Mouse (Mus musculus): ENCODE measurements at regions not wholly inside any gene's neighbourhood (a gene's known extent, or its start where the extent isn't known, plus 50 kb on each side); places are given as distances from the start of the nearest gene placed in this dataset.

GRCm38 (mm10) chr13:70103903-70104302 is 301.7 kb downstream of the Med10 start:
- no peaks in the 10 kb centered on the region for H3K36me3 ChIP-seq (ENCODE audit: control insufficient read depth, insufficient read depth)
- H3ac ChIP-seq (ENCODE audit: control insufficient read depth, insufficient read length, low read depth) = no peak overlapping the region
- TF ChIP-seq FOSL1 (IDR thresholded peaks at IDR 0.05; ENCODE audit: insufficient read depth, low read length, poor library complexity, severe bottlenecking) = no peak
- TF ChIP-seq MYOD1 (IDR thresholded peaks at IDR 0.05; ENCODE audit: control insufficient read depth, insufficient read length, low read depth) = no peak
- no peak for TF ChIP-seq CEBPB (IDR thresholded peaks at IDR 0.05; ENCODE audit: low read depth)
- no peak for TF ChIP-seq MYOG (IDR thresholded peaks at IDR 0.05; ENCODE audit: control insufficient read depth, extremely low read depth, insufficient read length)
- no peak for TF ChIP-seq MAX (IDR thresholded peaks at IDR 0.05)
- no peak for TF ChIP-seq USF1 (IDR thresholded peaks at IDR 0.05; ENCODE audit: low read depth)
- no peak for TF ChIP-seq CTCF (IDR thresholded peaks at IDR 0.05; ENCODE audit: control insufficient read depth, insufficient read depth, insufficient read length)
- no peaks in the 10 kb centered on the region for H3K27me3 ChIP-seq (ENCODE audit: control insufficient read depth, insufficient read depth, insufficient read length)
- H3K79me3 ChIP-seq (ENCODE audit: low read depth) = no peaks in the 10 kb centered on the region
- H3K4me3 ChIP-seq (ENCODE audit: insufficient read depth, poor library complexity, severe bottlenecking) = no peak overlapping the region
- H3K79me2 ChIP-seq (ENCODE audit: control insufficient read depth, insufficient read depth) = no peaks in the 10 kb centered on the region

GRCm38 (mm10) chr13:70115576-70115975 is 313.4 kb downstream of the Med10 start:
- no peak overlapping the region for H3ac ChIP-seq (ENCODE audit: control insufficient read depth, insufficient read length, low read depth)
- no peaks in the 10 kb centered on the region for H3K36me3 ChIP-seq (ENCODE audit: control insufficient read depth, insufficient read depth)
- no peaks in the 10 kb centered on the region for H3K79me2 ChIP-seq (ENCODE audit: control insufficient read depth, insufficient read depth)
- TF ChIP-seq MYOD1 (IDR thresholded peaks at IDR 0.05; ENCODE audit: control insufficient read depth, insufficient read length, low read depth) (no peak), CEBPB (IDR thresholded peaks at IDR 0.05; ENCODE audit: low read depth) (no peak), CTCF (IDR thresholded peaks at IDR 0.05; ENCODE audit: control insufficient read depth, insufficient read depth, insufficient read length) (no peak), FOSL1 (IDR thresholded peaks at IDR 0.05; ENCODE audit: insufficient read depth, low read length, poor library complexity, severe bottlenecking) (no peak), MYOG (IDR thresholded peaks at IDR 0.05; ENCODE audit: control insufficient read depth, extremely low read depth, insufficient read length) (no peak), MAX (IDR thresholded peaks at IDR 0.05) (no peak), USF1 (IDR thresholded peaks at IDR 0.05; ENCODE audit: low read depth) (no peak)
- no peak overlapping the region for H3K4me3 ChIP-seq (ENCODE audit: insufficient read depth, poor library complexity, severe bottlenecking)
- H3K27me3 ChIP-seq (ENCODE audit: control insufficient read depth, insufficient read depth, insufficient read length) = no peaks in the 10 kb centered on the region
- no peaks in the 10 kb centered on the region for H3K79me3 ChIP-seq (ENCODE audit: low read depth)

DNA sequence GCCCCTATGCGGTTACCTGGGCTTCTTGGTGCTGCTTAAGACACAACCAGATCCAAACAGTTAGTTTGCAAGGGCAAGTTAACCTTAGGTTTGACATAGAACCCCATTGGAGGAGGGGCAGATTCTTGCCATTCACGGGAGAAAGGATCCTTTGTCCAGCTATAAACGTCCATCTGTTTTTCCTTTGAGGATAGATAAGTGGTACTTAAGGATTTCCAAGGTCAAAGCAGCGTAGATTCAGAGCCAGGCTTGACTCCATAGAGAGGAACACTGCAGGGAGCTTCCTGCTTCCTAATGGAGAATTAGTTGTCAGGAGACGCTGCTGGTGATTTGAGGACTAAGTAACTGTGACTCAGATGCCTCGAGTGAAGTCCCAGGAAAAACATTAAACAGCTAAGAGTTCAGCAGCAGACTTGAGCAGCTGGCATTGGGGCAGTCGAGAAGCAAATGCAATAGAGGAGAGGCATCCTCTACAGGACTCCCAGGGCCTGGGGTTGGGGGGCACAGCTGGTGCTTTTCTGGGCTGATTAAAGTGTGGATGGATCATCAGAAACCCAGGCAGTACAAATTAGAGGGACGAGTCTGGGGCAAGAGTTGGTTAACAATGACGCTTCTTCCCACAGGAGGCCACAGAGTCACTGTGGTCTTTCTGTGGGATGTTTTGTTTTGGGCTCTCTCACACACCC is 322.8 kb downstream of the Med10 start:
- H3K79me3 ChIP-seq (ENCODE audit: low read depth) = no peaks in the 10 kb centered on the region
- TF ChIP-seq USF1 (IDR thresholded peaks at IDR 0.05; ENCODE audit: low read depth) (no peak), MYOD1 (IDR thresholded peaks at IDR 0.05; ENCODE audit: control insufficient read depth, insufficient read length, low read depth) (no peak), FOSL1 (IDR thresholded peaks at IDR 0.05; ENCODE audit: insufficient read depth, low read length, poor library complexity, severe bottlenecking) (no peak), CTCF (IDR thresholded peaks at IDR 0.05; ENCODE audit: control insufficient read depth, insufficient read depth, insufficient read length) (no peak), CEBPB (IDR thresholded peaks at IDR 0.05; ENCODE audit: low read depth) (no peak), MAX (IDR thresholded peaks at IDR 0.05) (no peak), MYOG (IDR thresholded peaks at IDR 0.05; ENCODE audit: control insufficient read depth, extremely low read depth, insufficient read length) (no peak)

GRCm38 (mm10) chr13:70127310-70127709 is 325.1 kb downstream of the Med10 start:
- no peak overlapping the region for H3K4me3 ChIP-seq (ENCODE audit: insufficient read depth, poor library complexity, severe bottlenecking)
- H3K79me3 ChIP-seq (ENCODE audit: low read depth) = no peaks in the 10 kb centered on the region
- no peak overlapping the region for H3ac ChIP-seq (ENCODE audit: control insufficient read depth, insufficient read length, low read depth)
- no peaks in the 10 kb centered on the region for H3K79me2 ChIP-seq (ENCODE audit: control insufficient read depth, insufficient read depth)
- no peaks in the 10 kb centered on the region for H3K27me3 ChIP-seq (ENCODE audit: control insufficient read depth, insufficient read depth, insufficient read length)
- no peak for TF ChIP-seq FOSL1 (IDR thresholded peaks at IDR 0.05; ENCODE audit: insufficient read depth, low read length, poor library complexity, severe bottlenecking)
- no peak for TF ChIP-seq CEBPB (IDR thresholded peaks at IDR 0.05; ENCODE audit: low read depth)
- no peak for TF ChIP-seq CTCF (IDR thresholded peaks at IDR 0.05; ENCODE audit: control insufficient read depth, insufficient read depth, insufficient read length)
- no peak for TF ChIP-seq MAX (IDR thresholded peaks at IDR 0.05)
- TF ChIP-seq MYOG (IDR thresholded peaks at IDR 0.05; ENCODE audit: control insufficient read depth, extremely low read depth, insufficient read length) = no peak
- TF ChIP-seq MYOD1 (IDR thresholded peaks at IDR 0.05; ENCODE audit: control insufficient read depth, insufficient read length, low read depth) = no peak
- no peak for TF ChIP-seq USF1 (IDR thresholded peaks at IDR 0.05; ENCODE audit: low read depth)
- no peaks in the 10 kb centered on the region for H3K36me3 ChIP-seq (ENCODE audit: control insufficient read depth, insufficient read depth)

More for the DNA sequence above, 322.8 kb downstream of the Med10 start:
- Histone ChIP-seq H3K79me2 (ENCODE audit: control insufficient read depth, insufficient read depth) (no peaks in the 10 kb centered on the region), H3ac (ENCODE audit: control insufficient read depth, insufficient read length, low read depth) (no peak overlapping the region), H3K4me3 (ENCODE audit: insufficient read depth, poor library complexity, severe bottlenecking) (no peak overlapping the region), H3K36me3 (ENCODE audit: control insufficient read depth, insufficient read depth) (no peaks in the 10 kb centered on the region), H3K27me3 (ENCODE audit: control insufficient read depth, insufficient read depth, insufficient read length) (no peaks in the 10 kb centered on the region)

DNA sequence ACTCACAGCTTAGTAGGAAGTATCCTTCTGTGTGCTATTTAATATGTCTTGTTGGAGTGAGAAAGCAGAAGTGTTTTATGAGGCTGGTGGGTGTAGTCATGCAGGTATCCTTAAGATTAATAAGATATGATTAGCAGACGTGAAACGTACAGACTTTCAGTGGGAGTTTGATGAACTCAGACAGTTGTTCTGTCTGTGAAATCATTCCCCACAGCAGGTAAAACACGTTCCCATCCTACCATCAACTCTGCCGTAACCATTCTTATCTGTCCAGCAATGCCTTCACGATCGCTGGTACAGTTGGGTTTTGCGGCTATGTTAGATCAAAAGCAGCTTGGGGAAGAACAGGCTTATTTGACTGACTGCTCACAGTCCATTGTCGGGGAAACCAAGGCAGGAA is 332.3 kb downstream of the Med10 start:
- Histone ChIP-seq H3K79me2 (ENCODE audit: control insufficient read depth, insufficient read depth) (no peaks in the 10 kb centered on the region), H3K4me3 (ENCODE audit: insufficient read depth, poor library complexity, severe bottlenecking) (no peak overlapping the region), H3K79me3 (ENCODE audit: low read depth) (no peaks in the 10 kb centered on the region), H3K36me3 (ENCODE audit: control insufficient read depth, insufficient read depth) (no peaks in the 10 kb centered on the region), H3ac (ENCODE audit: control insufficient read depth, insufficient read length, low read depth) (no peak overlapping the region), H3K27me3 (ENCODE audit: control insufficient read depth, insufficient read depth, insufficient read length) (no peaks in the 10 kb centered on the region)
- TF ChIP-seq MYOG (IDR thresholded peaks at IDR 0.05; ENCODE audit: control insufficient read depth, extremely low read depth, insufficient read length) (no peak), CEBPB (IDR thresholded peaks at IDR 0.05; ENCODE audit: low read depth) (no peak), USF1 (IDR thresholded peaks at IDR 0.05; ENCODE audit: low read depth) (no peak), MYOD1 (IDR thresholded peaks at IDR 0.05; ENCODE audit: control insufficient read depth, insufficient read length, low read depth) (no peak), CTCF (IDR thresholded peaks at IDR 0.05; ENCODE audit: control insufficient read depth, insufficient read depth, insufficient read length) (no peak), FOSL1 (IDR thresholded peaks at IDR 0.05; ENCODE audit: insufficient read depth, low read length, poor library complexity, severe bottlenecking) (no peak), MAX (IDR thresholded peaks at IDR 0.05) (no peak)
